Mouse (Mus musculus): ENCODE data around the gene Kifc3. TPM values are rescaled to one million over a fixed set of nuclear protein-coding genes. Genes with fewer than 3 reads are reported as not detected.

Kifc3 gene
- total RNA-seq, 2 experiments from 2014 or later = 5.2 to 11.4 TPM

GRCm38 (mm10) chr8:95101972-95102371, 100.6 kb downstream of the Kifc3 start:
- no peak overlapping the region for H3K27ac ChIP-seq
- intact Hi-C loops (cut with DNase I) = no loop called here
- TF ChIP-seq CTCF (IDR thresholded peaks at IDR 0.05) = peak; percentile 4; the same call in 1 of the 2 replicates

GRCm38 (mm10) chr8:95099009-95099408, 103.6 kb downstream of the Kifc3 start:
- intact Hi-C loops (cut with DNase I) = loop anchor here (1.0 kb wide), 1 partner anchor 105 kb away; no protein-coding TSS in a partner anchor
- Histone ChIP-seq H3K27ac (no peak overlapping the region), H3K4me3 (no peak overlapping the region)
- peak; percentile 84 for DNase-seq
- peak; percentile 99 for TF ChIP-seq CTCF (IDR thresholded peaks at IDR 0.05)

More at GRCm38 (mm10) chr8:95101972-95102371, 100.6 kb downstream of the Kifc3 start:
- DNase-seq = no peak
- H3K4me3 ChIP-seq = no peak overlapping the region

GRCm38 (mm10) chr8:95093574-95093973, 109.0 kb downstream of the Kifc3 start:
- DNase-seq = no peak
- intact Hi-C loops (cut with DNase I) = no loop called here
- no peak for TF ChIP-seq CTCF (IDR thresholded peaks at IDR 0.05)
- Histone ChIP-seq H3K27ac (no peak overlapping the region), H3K4me3 (no peak overlapping the region)

- DNase-seq = no peak
- Histone ChIP-seq H3K4me3 (no peak overlapping the region), H3K27ac (no peak overlapping the region)
- intact Hi-C loops (cut with DNase I) = no loop called here
- no peak for TF ChIP-seq CTCF (IDR thresholded peaks at IDR 0.05)
These were observed 117.0 kb downstream of the Kifc3 start for GRCm38 (mm10) chr8:95085432-95086141.

GRCm38 (mm10) chr8:95084744-95085431, 117.7 kb downstream of the Kifc3 start:
- no peak overlapping the region for H3K27ac ChIP-seq
- intact Hi-C loops (cut with DNase I) = loop anchor here (5.0 kb wide), 1 partner anchor 247 kb away; the partner anchor contains the start of genes Usb1 and Zfp319
- no peak for DNase-seq
- no peak for TF ChIP-seq CTCF (IDR thresholded peaks at IDR 0.05)
- no peak overlapping the region for H3K4me3 ChIP-seq

GRCm38 (mm10) chr8:95084261-95084660, 118.4 kb downstream of the Kifc3 start:
- Histone ChIP-seq H3K4me3 (no peak overlapping the region), H3K27ac (no peak overlapping the region)
- no peak for TF ChIP-seq CTCF (IDR thresholded peaks at IDR 0.05)
- no peak for DNase-seq
- intact Hi-C loops (cut with DNase I) = loop anchor here (5.0 kb wide), 1 partner anchor 248 kb away; the partner anchor contains the start of genes Usb1 and Zfp319

GRCm38 (mm10) chr8:95081650-95082049, 121.0 kb downstream of the Kifc3 start:
- peak overlapping the region; percentile 81 for H3K27ac ChIP-seq
- DNase-seq = no peak
- TF ChIP-seq CTCF (IDR thresholded peaks at IDR 0.05) = no peak
- intact Hi-C loops (cut with DNase I) = loop anchor here (5.0 kb wide), 1 partner anchor 251 kb away; the partner anchor contains the start of genes Usb1 and Zfp319
- peak overlapping the region; percentile 90 for H3K4me3 ChIP-seq

- DNase-seq = peak; percentile 98
- Histone ChIP-seq H3K27ac (peak within 1 kb of the TSS; percentile 94), H3K4me3 (peak within 1 kb of the TSS; percentile 90)
- no peak for TF ChIP-seq CTCF (IDR thresholded peaks at IDR 0.05)
- intact Hi-C loops (cut with DNase I) = loop anchor here (5.0 kb wide), 1 partner anchor 252 kb away; the partner anchor contains the start of genes Usb1 and Zfp319
These were observed 122.0 kb downstream of the Kifc3 start, which contains the start of gene Katnb1 for GRCm38 (mm10) chr8:95080381-95081341. TSS of gene Katnb1 (plus strand) at chr8:95081186.

GRCm38 (mm10) chr8:95079305-95079704, 123.3 kb downstream of the Kifc3 start:
- H3K4me3 ChIP-seq = no peak overlapping the region

GRCm38 (mm10) chr8:95078055-95078454, 124.6 kb downstream of the Kifc3 start:
- Histone ChIP-seq H3K27ac (no peak overlapping the region), H3K4me3 (no peak overlapping the region)
- TF ChIP-seq CTCF (IDR thresholded peaks at IDR 0.05) = no peak
- no peak for DNase-seq
- intact Hi-C loops (cut with DNase I) = no loop called here

More at GRCm38 (mm10) chr8:95079305-95079704, 123.3 kb downstream of the Kifc3 start:
- intact Hi-C loops (cut with DNase I) = no loop called here
- no peak overlapping the region for H3K27ac ChIP-seq
- TF ChIP-seq CTCF (IDR thresholded peaks at IDR 0.05) = no peak
- DNase-seq = no peak

GRCm38 (mm10) chr8:95076151-95076550, 126.5 kb downstream of the Kifc3 start:
- no peak overlapping the region for H3K4me3 ChIP-seq
- H3K27ac ChIP-seq = no peak overlapping the region
- intact Hi-C loops (cut with DNase I) = no loop called here
- no peak for DNase-seq
- no peak for TF ChIP-seq CTCF (IDR thresholded peaks at IDR 0.05)

- H3K27ac ChIP-seq = no peak overlapping the region
- intact Hi-C loops (cut with DNase I) = no loop called here
- DNase-seq = no peak
- no peak overlapping the region for H3K4me3 ChIP-seq
- no peak for TF ChIP-seq CTCF (IDR thresholded peaks at IDR 0.05)
These were observed 127.1 kb downstream of the Kifc3 start for GRCm38 (mm10) chr8:95075504-95075903.
